Mouse (Mus musculus): ENCODE data around the gene Epor. TPM values are rescaled to one million over a fixed set of nuclear protein-coding genes. Genes with fewer than 3 reads are reported as not detected.

Gene Epor
- polyA plus RNA-seq, 1 experiment from 2014 or later, result 4.9 TPM

DNA sequence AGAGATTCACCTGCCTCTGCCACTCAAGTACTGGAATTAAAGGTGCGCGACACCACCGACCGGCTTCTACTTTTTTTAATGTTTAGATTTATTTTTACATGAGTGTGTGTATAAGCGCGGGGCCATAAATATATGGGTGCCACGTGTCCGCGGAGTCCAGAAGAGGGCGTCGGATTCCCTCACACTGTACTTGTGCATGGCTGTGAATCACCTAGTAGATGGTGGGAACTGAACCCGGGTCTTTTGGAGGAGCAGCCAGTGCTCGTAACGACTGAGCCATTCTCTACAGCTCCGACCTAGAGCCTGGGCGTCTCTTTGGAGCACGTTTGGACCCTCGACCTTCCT lies 8.1 kb downstream of the Epor start:
- 0 out of 2 replicates have a peak, but pooled peaks cover 9% of the 10 kb centered on the region for H3K36me3 ChIP-seq (ENCODE audit: control insufficient read depth, insufficient read depth, low read length)
- peak overlapping the region; percentile 69 for H3K4me2 ChIP-seq (ENCODE audit: low read length)
- H3K9ac ChIP-seq (ENCODE audit: low read length), result peak overlapping the region; percentile 77
- 0 out of 2 replicates have a peak, but pooled peaks cover under 1% of the 10 kb centered on the region for H3K27me3 ChIP-seq (ENCODE audit: control insufficient read depth, insufficient read depth, low read length)
- ATAC-seq (ENCODE audit: insufficient number of reproducible peaks, insufficient read depth, low FRiP score, low read depth), result 0 out of 2 replicates have a peak, but pooled peaks have one; percentile 36
- 2% methylated on average over 18 of the region's 18 CpGs for WGBS
- H3K27ac ChIP-seq (replicated peaks in 1 of 2; ENCODE audit: control insufficient read depth in 1 of 2, insufficient read depth in 1 of 2, low read depth in 2 of 2, low read length in 2 of 2), result peak overlapping the region; percentile 78 to 86
- peaks cover 3 to 10% of the 10 kb centered on the region in 2 experiments; a peak in 2 of 4 replicates for H3K4me1 ChIP-seq (ENCODE audit: control insufficient read depth in 2 of 2, insufficient read depth in 2 of 2, low read length in 2 of 2)
- peak overlapping the region; percentile 59 to 74 for H3K4me3 ChIP-seq (ENCODE audit: control insufficient read depth in 1 of 2, insufficient read depth in 1 of 2, low read depth in 1 of 2, low read length in 2 of 2)
- H3K9me3 ChIP-seq (ENCODE audit: control insufficient read depth, low read length), result no peaks in the 10 kb centered on the region

GRCm38 (mm10) chr9:21954635-21955034 lies 8.7 kb downstream of the Epor start:
- WGBS, result 86% methylated on average over 3 of the region's 3 CpGs

GRCm38 (mm10) chr9:21953600-21953999 lies 9.7 kb downstream of the Epor start:
- Histone ChIP-seq H3K9me3 (ENCODE audit: control insufficient read depth, low read length) (no peaks in the 10 kb centered on the region), H3K36me3 (ENCODE audit: control insufficient read depth, insufficient read depth, low read length) (0 out of 2 replicates have a peak, but pooled peaks cover 9% of the 10 kb centered on the region), H3K4me3 (ENCODE audit: control insufficient read depth in 1 of 2, insufficient read depth in 1 of 2, low read depth in 1 of 2, low read length in 2 of 2) (no peak overlapping the region), H3K9ac (ENCODE audit: low read length) (no peak overlapping the region), H3K4me2 (ENCODE audit: low read length) (no peak overlapping the region), H3K4me1 (ENCODE audit: control insufficient read depth in 2 of 2, insufficient read depth in 2 of 2, low read length in 2 of 2) (peaks cover 3 to 10% of the 10 kb centered on the region in 2 experiments; a peak in 2 of 4 replicates), H3K27me3 (ENCODE audit: control insufficient read depth, insufficient read depth, low read length) (no peaks in the 10 kb centered on the region), H3K27ac (replicated peaks in 1 of 2; ENCODE audit: control insufficient read depth in 1 of 2, insufficient read depth in 1 of 2, low read depth in 2 of 2, low read length in 2 of 2) (no peak overlapping the region)
- no peak for ATAC-seq (ENCODE audit: insufficient number of reproducible peaks, insufficient read depth, low FRiP score, low read depth)
- WGBS, result 12% methylated on average over 3 of the region's 3 CpGs

More at GRCm38 (mm10) chr9:21954635-21955034, 8.7 kb downstream of the Epor start:
- Histone ChIP-seq H3K4me1 (ENCODE audit: control insufficient read depth in 2 of 2, insufficient read depth in 2 of 2, low read length in 2 of 2) (peaks cover 3 to 10% of the 10 kb centered on the region in 2 experiments; a peak in 2 of 4 replicates), H3K27ac (replicated peaks in 1 of 2; ENCODE audit: control insufficient read depth in 1 of 2, insufficient read depth in 1 of 2, low read depth in 2 of 2, low read length in 2 of 2) (no peak overlapping the region), H3K9ac (ENCODE audit: low read length) (no peak overlapping the region), H3K4me2 (ENCODE audit: low read length) (peak overlapping the region; percentile 69; the same call in 1 of the 2 replicates), H3K36me3 (ENCODE audit: control insufficient read depth, insufficient read depth, low read length) (0 out of 2 replicates have a peak, but pooled peaks cover 9% of the 10 kb centered on the region), H3K27me3 (ENCODE audit: control insufficient read depth, insufficient read depth, low read length) (no peaks in the 10 kb centered on the region), H3K9me3 (ENCODE audit: control insufficient read depth, low read length) (no peaks in the 10 kb centered on the region), H3K4me3 (ENCODE audit: control insufficient read depth in 1 of 2, insufficient read depth in 1 of 2, low read depth in 1 of 2, low read length in 2 of 2) (no peak overlapping the region)
- ATAC-seq (ENCODE audit: insufficient number of reproducible peaks, insufficient read depth, low FRiP score, low read depth), result no peak

- no peak for ATAC-seq (ENCODE audit: insufficient number of reproducible peaks, insufficient read depth, low FRiP score, low read depth)
These were observed 11.3 kb downstream of the Epor start for GRCm38 (mm10) chr9:21951977-21952376.

DNA sequence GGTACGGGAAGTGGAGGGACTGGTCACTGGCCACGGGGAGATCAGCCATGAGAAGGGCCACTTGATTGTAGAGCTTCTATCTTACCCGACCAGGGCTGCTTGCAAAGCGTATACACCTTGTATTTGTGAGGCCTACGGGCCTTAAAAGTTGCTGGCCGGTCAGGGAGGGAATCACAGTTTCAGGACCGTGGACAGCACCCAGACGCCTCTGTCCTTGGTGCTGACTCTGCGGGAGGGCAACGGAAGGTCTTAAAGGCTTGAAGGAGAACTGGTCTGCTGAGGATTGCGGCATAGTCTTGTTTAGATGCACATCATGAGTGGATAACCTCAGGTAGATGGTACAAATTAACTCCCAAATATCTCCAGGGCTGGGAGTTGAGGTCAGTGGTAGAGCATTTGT lies 13.0 kb downstream of the Epor start:
- Histone ChIP-seq H3K36me3 (ENCODE audit: control insufficient read depth, insufficient read depth, low read length) (no peaks in the 10 kb centered on the region), H3K4me1 (ENCODE audit: control insufficient read depth in 2 of 2, insufficient read depth in 2 of 2, low read length in 2 of 2) (0 out of 4 replicates have a peak, but pooled peaks cover 0 to 3% of the 10 kb centered on the region in 2 experiments), H3K27ac (replicated peaks in 1 of 2; ENCODE audit: control insufficient read depth in 1 of 2, insufficient read depth in 1 of 2, low read depth in 2 of 2, low read length in 2 of 2) (no peak overlapping the region), H3K9me3 (ENCODE audit: control insufficient read depth, low read length) (no peaks in the 10 kb centered on the region), H3K27me3 (ENCODE audit: control insufficient read depth, insufficient read depth, low read length) (peaks cover 22% of the 10 kb centered on the region), H3K4me3 (ENCODE audit: control insufficient read depth in 1 of 2, insufficient read depth in 1 of 2, low read depth in 1 of 2, low read length in 2 of 2) (no peak overlapping the region), H3K9ac (ENCODE audit: low read length) (no peak overlapping the region), H3K4me2 (ENCODE audit: low read length) (no peak overlapping the region)
- 17% methylated on average over 11 of the region's 11 CpGs for WGBS
- ATAC-seq (ENCODE audit: insufficient number of reproducible peaks, insufficient read depth, low FRiP score, low read depth), result no peak

More at GRCm38 (mm10) chr9:21951977-21952376, 11.3 kb downstream of the Epor start:
- H3K27me3 ChIP-seq (ENCODE audit: control insufficient read depth, insufficient read depth, low read length), result peaks cover 14% of the 10 kb centered on the region
- H3K4me3 ChIP-seq (ENCODE audit: control insufficient read depth in 1 of 2, insufficient read depth in 1 of 2, low read depth in 1 of 2, low read length in 2 of 2), result no peak overlapping the region
- 81% methylated on average over 3 of the region's 3 CpGs for WGBS
- H3K4me2 ChIP-seq (ENCODE audit: low read length), result no peak overlapping the region
- 0 out of 4 replicates have a peak, but pooled peaks cover 0 to 8% of the 10 kb centered on the region in 2 experiments for H3K4me1 ChIP-seq (ENCODE audit: control insufficient read depth in 2 of 2, insufficient read depth in 2 of 2, low read length in 2 of 2)
- H3K9ac ChIP-seq (ENCODE audit: low read length), result no peak overlapping the region
- no peaks in the 10 kb centered on the region for H3K9me3 ChIP-seq (ENCODE audit: control insufficient read depth, low read length)
- H3K36me3 ChIP-seq (ENCODE audit: control insufficient read depth, insufficient read depth, low read length), result no peaks in the 10 kb centered on the region
- no peak overlapping the region for H3K27ac ChIP-seq (replicated peaks in 1 of 2; ENCODE audit: control insufficient read depth in 1 of 2, insufficient read depth in 1 of 2, low read depth in 2 of 2, low read length in 2 of 2)

DNA sequence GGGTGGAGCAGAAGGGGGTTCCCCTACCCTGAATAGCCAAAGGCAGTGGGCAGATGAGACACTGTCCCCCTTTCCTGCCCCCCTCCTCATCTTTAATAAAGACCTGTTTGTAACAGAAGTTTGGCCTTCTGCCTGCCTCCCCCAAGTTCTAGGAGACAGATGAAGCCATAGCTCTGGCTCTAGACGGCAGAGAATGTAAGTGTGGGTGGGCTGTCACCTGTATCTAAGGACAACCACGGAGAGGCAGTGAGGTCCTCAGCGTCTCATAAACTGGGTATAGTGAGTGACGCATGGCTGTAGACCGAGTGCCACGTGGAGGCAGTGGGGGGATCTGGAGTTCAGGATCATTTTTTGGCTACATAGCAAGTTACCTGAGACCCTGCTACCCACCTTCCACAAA lies 14.5 kb downstream of the Epor start:
- H3K27me3 ChIP-seq (ENCODE audit: control insufficient read depth, insufficient read depth, low read length), result peaks cover 25% of the 10 kb centered on the region

GRCm38 (mm10) chr9:21948146-21948545 lies 15.2 kb downstream of the Epor start:
- Histone ChIP-seq H3K4me1 (ENCODE audit: control insufficient read depth in 2 of 2, insufficient read depth in 2 of 2, low read length in 2 of 2) (0 out of 4 replicates have a peak, but pooled peaks cover 0 to 3% of the 10 kb centered on the region in 2 experiments), H3K4me2 (ENCODE audit: low read length) (no peak overlapping the region), H3K9me3 (ENCODE audit: control insufficient read depth, low read length) (no peaks in the 10 kb centered on the region), H3K27me3 (ENCODE audit: control insufficient read depth, insufficient read depth, low read length) (peaks cover 26% of the 10 kb centered on the region), H3K27ac (replicated peaks in 1 of 2; ENCODE audit: control insufficient read depth in 1 of 2, insufficient read depth in 1 of 2, low read depth in 2 of 2, low read length in 2 of 2) (no peak overlapping the region), H3K36me3 (ENCODE audit: control insufficient read depth, insufficient read depth, low read length) (no peaks in the 10 kb centered on the region), H3K9ac (ENCODE audit: low read length) (no peak overlapping the region), H3K4me3 (ENCODE audit: control insufficient read depth in 1 of 2, insufficient read depth in 1 of 2, low read depth in 1 of 2, low read length in 2 of 2) (no peak overlapping the region)
- ATAC-seq (ENCODE audit: insufficient number of reproducible peaks, insufficient read depth, low FRiP score, low read depth), result no peak
- 45% methylated on average over 8 of the region's 8 CpGs for WGBS

More for the DNA sequence above, 14.5 kb downstream of the Epor start:
- Histone ChIP-seq H3K9ac (ENCODE audit: low read length) (no peak overlapping the region), H3K9me3 (ENCODE audit: control insufficient read depth, low read length) (no peaks in the 10 kb centered on the region), H3K4me1 (ENCODE audit: control insufficient read depth in 2 of 2, insufficient read depth in 2 of 2, low read length in 2 of 2) (0 out of 4 replicates have a peak, but pooled peaks cover 0 to 3% of the 10 kb centered on the region in 2 experiments), H3K4me3 (ENCODE audit: control insufficient read depth in 1 of 2, insufficient read depth in 1 of 2, low read depth in 1 of 2, low read length in 2 of 2) (no peak overlapping the region), H3K36me3 (ENCODE audit: control insufficient read depth, insufficient read depth, low read length) (no peaks in the 10 kb centered on the region), H3K27ac (replicated peaks in 1 of 2; ENCODE audit: control insufficient read depth in 1 of 2, insufficient read depth in 1 of 2, low read depth in 2 of 2, low read length in 2 of 2) (no peak overlapping the region), H3K4me2 (ENCODE audit: low read length) (no peak overlapping the region)
- no peak for ATAC-seq (ENCODE audit: insufficient number of reproducible peaks, insufficient read depth, low FRiP score, low read depth)
- 68% methylated on average over 6 of the region's 6 CpGs for WGBS

All from heart, embryonic 14.5 days (tissue).